In genomic region chr4:106787830-106788229, GRCm38 (mm10) we compare ENCODE assay signal across 9 mouse cellular contexts. TPM values are rescaled to one million over a fixed set of nuclear protein-coding genes. Genes with fewer than 3 reads are reported as not detected.
DNase-seq lines count a peak whose midpoint lies in the region; ATAC-seq and TF ChIP-seq lines count a peak whose summit lies in the region.
"Had no signal": no experiment of that assay in that cellular context is flagged by ENCODE, and none has a peak within 500 bp of the region (broad histone marks: within the 10 kb centered on the region; RNA-seq: fewer than 3 reads in every experiment).

No protein-coding gene starts in this region.

- no peaks in the 10 kb centered on the region for H3K9me3 ChIP-seq in heart, embryonic 13.5 days
- H3K9me3 ChIP-seq in lung, postnatal 0 days (ENCODE audit: low read length) = no peaks in the 10 kb centered on the region
- H3K9me3 ChIP-seq: neural tube, embryonic 12.5 days had no signal

- WGBS in heart, embryonic 13.5 days = 25% methylated on average over 7 of the region's 7 CpGs
- WGBS in lung, postnatal 0 days = 49% methylated on average over 7 of the region's 7 CpGs

- H3K36me3 ChIP-seq in heart, embryonic 13.5 days = no peaks in the 10 kb centered on the region
- H3K36me3 ChIP-seq in lung, postnatal 0 days (ENCODE audit: insufficient read depth, low read length) = no peaks in the 10 kb centered on the region
- H3K36me3 ChIP-seq: neural tube, embryonic 12.5 days had no signal

- intact Hi-C loops in gastrocnemius, adult 2 months (cut with DNase I) = no loop called here

- no peak for TF ChIP-seq EP300 in lung, postnatal 0 days (IDR thresholded peaks at IDR 0.05)

- peak overlapping the region; percentile 4; the same call in 1 of the 2 replicates for H3K27ac ChIP-seq in gastrocnemius, adult 2 months
- H3K27ac ChIP-seq in heart, embryonic 13.5 days (replicated peaks) = peak overlapping the region; percentile 91
- H3K27ac ChIP-seq in lung, postnatal 0 days (ENCODE audit: low read length) = no peak overlapping the region
- H3K27ac ChIP-seq: neural tube, embryonic 12.5 days had no signal

- peak; percentile 43 for DNase-seq in gastrocnemius, adult 2 months
- DNase-seq in gastrocnemius, adult 18-20 months (ENCODE audit: low spot score) = no peak
- DNase-seq in right cerebral cortex, adult 2 months (ENCODE audit: low spot score in 2 of 2) = peak; percentile 47 to 65
- no peak for DNase-seq in right cerebral cortex, postnatal 4 days
- peak; percentile 51 for DNase-seq in lung, postnatal 0 days (ENCODE audit: low spot score)
- DNase-seq in thymus, postnatal 25 days = peak; percentile 61
- no peak for DNase-seq in frontal cortex, postnatal 14 days (ENCODE audit: low spot score in 2 of 2)

- no peak overlapping the region for H3K4me3 ChIP-seq in gastrocnemius, adult 2 months
- H3K4me3 ChIP-seq in heart, embryonic 13.5 days = no peak overlapping the region
- H3K4me3 ChIP-seq in lung, postnatal 0 days (ENCODE audit: low read depth, low read length) = no peak overlapping the region
- H3K4me3 ChIP-seq: neural tube, embryonic 12.5 days had no signal

- H3K4me1 ChIP-seq in heart, embryonic 13.5 days = peaks cover 76% of the 10 kb centered on the region
- H3K4me1 ChIP-seq in lung, postnatal 0 days (ENCODE audit: insufficient read depth, low read depth, low read length) = peaks cover 5% of the 10 kb centered on the region; the same call in 1 of the 2 replicates

- H3K27me3 ChIP-seq in heart, embryonic 13.5 days (replicated peaks) = no peaks in the 10 kb centered on the region
- H3K27me3 ChIP-seq in lung, postnatal 0 days (replicated peaks; ENCODE audit: insufficient read depth, low read length) = no peaks in the 10 kb centered on the region
- H3K27me3 ChIP-seq: neural tube, embryonic 12.5 days had no signal

- H3K4me2 ChIP-seq in heart, embryonic 13.5 days = no peak overlapping the region
- no peak overlapping the region for H3K4me2 ChIP-seq in lung, postnatal 0 days (replicated peaks; ENCODE audit: low read depth, low read length)
- H3K4me2 ChIP-seq: neural tube, embryonic 12.5 days had no signal

- peak; percentile 43; the same call in 1 of the 2 replicates for ATAC-seq in heart, embryonic 13.5 days (ENCODE audit: extremely low read depth, insufficient number of reproducible peaks, low FRiP score, low TSS enrichment)
- peak; percentile 53 for ATAC-seq in lung, postnatal 0 days

- H3K9ac ChIP-seq in heart, embryonic 13.5 days = no peak overlapping the region
- H3K9ac ChIP-seq in lung, postnatal 0 days (replicated peaks; ENCODE audit: low read depth) = no peak overlapping the region
- H3K9ac ChIP-seq: neural tube, embryonic 12.5 days had no signal

- TF ChIP-seq CTCF in gastrocnemius, adult 2 months (IDR thresholded peaks at IDR 0.05) = no peak
- no peak for TF ChIP-seq CTCF in lung, postnatal 0 days (IDR thresholded peaks at IDR 0.05)

RNA-seq across cellular contexts. Expression of gene Acot11, which starts 17.0 kb away (rescaled TPM):
- total RNA-seq in gastrocnemius, adult 2 months (2021) = 10 to 100 TPM in 1 of 2 experiments, 1 to 10 TPM in 1; 7.1 to 17.3 TPM
- 10 to 100 TPM in 1 of 2 experiments, 1 to 10 TPM in 1; 9.9 to 13.2 TPM for total RNA-seq in gastrocnemius, adult 18-20 months (2021)
- 2.2 and 3.9 TPM in 2 replicates for polyA plus RNA-seq in heart, embryonic 13.5 days (2015; fragmentation: Nextera tagmentation; extraction: Ambion mirVana)
- 0.93 and 0.96 TPM in 2 replicates for polyA plus RNA-seq in lung, postnatal 0 days (2015; fragmentation: Nextera tagmentation; extraction: Ambion mirVana)

RNA-seq across cellular contexts. Expression of gene Fam151a, which starts 54.1 kb away (rescaled TPM):
- not detected for total RNA-seq in gastrocnemius, adult 2 months (2021)
- total RNA-seq in gastrocnemius, adult 18-20 months (2021) = not detected
- 0.12 and 0.19 TPM in 2 replicates for polyA plus RNA-seq in heart, embryonic 13.5 days (2015; fragmentation: Nextera tagmentation; extraction: Ambion mirVana)
- 0.31 and 0.40 TPM in 2 replicates for polyA plus RNA-seq in lung, postnatal 0 days (2015; fragmentation: Nextera tagmentation; extraction: Ambion mirVana)
- polyA plus RNA-seq: neural tube, embryonic 12.5 days had no signal

RNA-seq across cellular contexts. Expression of gene Mroh7, which starts 57.1 kb away (rescaled TPM):
- under 1 TPM; 0.08 to 0.64 TPM for total RNA-seq in gastrocnemius, adult 2 months (2021)
- under 1 TPM; 0.09 to 0.50 TPM for total RNA-seq in gastrocnemius, adult 18-20 months (2021)
- 0.43 and 0.49 TPM in 2 replicates for polyA plus RNA-seq in heart, embryonic 13.5 days (2015; fragmentation: Nextera tagmentation; extraction: Ambion mirVana)
- polyA plus RNA-seq in lung, postnatal 0 days (2015; fragmentation: Nextera tagmentation; extraction: Ambion mirVana) = 0.05 and 0.43 TPM in 2 replicates

Comparison
In these comparisons a context has a peak if more than half of its experiments do, and no peak if none do; other contexts are left out.
1. DNase-seq: peak in gastrocnemius, adult 2 months (single experiment), right cerebral cortex, adult 2 months (2 of 2), lung, postnatal 0 days (single experiment) and thymus, postnatal 25 days (single experiment); none in gastrocnemius, adult 18-20 months (single experiment), right cerebral cortex, postnatal 4 days (single experiment) and frontal cortex, postnatal 14 days (0 of 2).